Mouse (Mus musculus) cerebellum, adult 2 months (tissue): ENCODE data around the gene Gm44502.

Source experiments
- CTCF ChIP-seq: fragments of 200-500 bp; IDR thresholded peaks from 2 replicates; pipeline ENCODE4 v1.5.1; 2011; ENCODE audit warnings: low read depth, mild to moderate bottlenecking, control low read depth, low read length, moderate library complexity, borderline replicate concordance; ENCODE audit not compliant: insufficient read depth
- POLR2A ChIP-seq: fragments of 200-500 bp; IDR thresholded peaks from 2 replicates; pipeline ENCODE4 v1.6.1; 2011; ENCODE audit warnings: low read length, control low read depth, borderline replicate concordance; ENCODE audit not compliant: insufficient read depth

DNA sequence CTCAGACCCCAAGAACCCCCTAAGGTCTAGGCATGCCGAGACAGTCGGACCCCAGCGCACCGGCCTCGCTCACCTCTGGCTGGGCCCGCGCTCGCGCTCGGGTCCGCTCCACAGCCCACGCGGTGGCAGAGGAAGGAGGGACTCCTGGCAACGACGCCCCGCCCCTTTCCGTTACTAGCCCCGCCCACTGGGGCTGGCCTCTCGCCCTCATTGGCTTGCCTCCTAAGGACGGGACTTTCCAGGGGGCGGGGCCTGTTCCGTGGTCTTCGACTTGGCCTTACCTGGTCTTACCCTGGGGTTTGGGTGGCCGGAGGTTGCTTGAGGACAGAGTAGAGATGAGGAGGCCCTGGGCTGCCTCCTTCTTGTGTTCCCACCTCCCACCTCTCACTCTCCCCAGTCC, 19.4 kb downstream of the Gm44502 start, which contains the start of gene Syce3:
- TF ChIP-seq CTCF (no peak), POLR2A (no peak)
